Mouse (Mus musculus) stomach, embryonic 16.5 days (tissue): ENCODE measurements around the gene Oas3. TPM values are rescaled to one million over a fixed set of nuclear protein-coding genes. Genes with fewer than 3 reads are reported as not detected.

Source experiments
- ATAC-seq: fragments of 200-750 bp; cut with Nextera tagmentation; 2 replicates; pipeline ENCODE4 v1.8.0; 2017; ENCODE audit warnings: moderate number of reproducible peaks, moderate TSS enrichment; ENCODE audit not compliant: insufficient read depth, low FRiP score
- H3K27ac ChIP-seq: fragments of 300-500 bp; sonication (generic); 2 replicates; pipeline ENCODE4 v1.5.1; 2014; ENCODE audit warnings: low read length
- H3K27me3 ChIP-seq: fragments of 300-500 bp; sonication (generic); 2 replicates; pipeline ENCODE4 v1.6.1; 2014; ENCODE audit warnings: low read length, control low read depth, mixed read lengths; ENCODE audit not compliant: control insufficient read depth, insufficient read depth
- H3K36me3 ChIP-seq: fragments of 300-500 bp; sonication (generic); 2 replicates; pipeline ENCODE4 v1.6.1; 2014; ENCODE audit warnings: low read length; ENCODE audit not compliant: control insufficient read depth, insufficient read depth
- H3K4me1 ChIP-seq: fragments of 300-500 bp; sonication (generic); 2 replicates; pipeline ENCODE4 v1.6.1; 2014; ENCODE audit warnings: low read length, control low read depth, mixed read lengths; ENCODE audit not compliant: control insufficient read depth, insufficient read depth
- H3K4me2 ChIP-seq: fragments of 300-500 bp; sonication (generic); 2 replicates; pipeline ENCODE4 v1.6.1; 2014; ENCODE audit warnings: low read depth, low read length, mixed read lengths
- H3K4me3 ChIP-seq: fragments of 300-500 bp; sonication (generic); replicated peaks from 2 replicates; pipeline ENCODE4 v1.5.1; 2014; ENCODE audit warnings: mild to moderate bottlenecking, low read length
- H3K9ac ChIP-seq: fragments of 300-500 bp; sonication (generic); 2 replicates; pipeline ENCODE4 v1.6.1; 2014; ENCODE audit warnings: low read length
- H3K9me3 ChIP-seq: fragments of 300-500 bp; sonication (generic); replicated peaks from 2 replicates; pipeline ENCODE4 v1.6.1; 2016; ENCODE audit warnings: low read length, control low read depth; ENCODE audit not compliant: control insufficient read depth
- WGBS: fragments of 180-500 bp; shearing (Covaris S2); extraction: QIAGEN DNeasy Blood & Tissue Kit; methylation state at CpG from one replicate; pipeline ENCODE4 v1.1.7; 2014; 5-methylcytosine and 5-hydroxymethylcytosine counted together
- polyA plus RNA-seq: library from polyadenylated mRNA; unstranded; fragments of >200 nt; fragmentation: Nextera tagmentation; extraction: Ambion mirVana; gene quantifications from 2 replicates; pipeline ENCODE4 v1.2.1, GENCODE M21; 2015

Gene Oas3
- polyA plus RNA-seq, 1 experiment from 2014 or later = 0.18 TPM

DNA sequence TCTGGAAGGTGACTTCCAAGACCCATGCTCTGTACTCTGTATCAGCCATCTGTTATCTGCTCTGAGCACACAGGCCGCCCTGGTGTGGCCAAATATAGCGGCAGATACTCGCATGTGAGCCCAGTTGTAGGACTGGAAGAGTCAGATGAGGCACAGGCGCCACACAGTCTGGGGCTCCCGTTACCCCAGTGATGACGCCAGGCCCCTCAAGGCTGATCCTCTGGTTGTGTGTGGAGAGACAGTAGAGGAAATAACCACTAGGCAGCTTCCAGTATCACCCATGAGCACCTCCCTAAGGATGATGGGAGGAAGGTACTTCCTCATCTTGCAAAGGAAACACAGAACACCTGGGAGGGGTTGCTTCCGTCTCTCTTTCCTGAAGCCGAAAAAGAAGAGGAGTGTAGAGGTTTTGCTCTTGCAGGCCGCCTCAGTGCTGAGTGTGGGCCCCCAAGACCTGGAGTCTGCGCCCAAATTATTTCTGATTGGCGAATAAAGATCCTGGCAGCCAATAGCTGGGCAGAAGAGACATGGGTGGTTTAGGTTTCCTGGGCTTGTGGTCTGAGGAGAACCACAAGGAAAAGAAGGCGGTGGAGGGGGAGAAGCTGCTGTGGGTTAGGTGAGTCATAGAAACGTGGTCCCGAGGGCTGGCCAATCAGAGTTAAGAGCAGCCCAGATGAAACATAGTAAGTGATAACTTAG lies 2.0 kb downstream of the Oas3 start:
- no peak overlapping the region for H3K9ac ChIP-seq
- H3K4me1 ChIP-seq = no peaks in the 10 kb centered on the region
- WGBS = 66% methylated on average over 14 of the region's 14 CpGs
- H3K27me3 ChIP-seq = no peaks in the 10 kb centered on the region
- no peak overlapping the region for H3K4me2 ChIP-seq
- H3K4me3 ChIP-seq = no peak overlapping the region
- no peaks in the 10 kb centered on the region for H3K9me3 ChIP-seq
- no peak overlapping the region for H3K27ac ChIP-seq
- H3K36me3 ChIP-seq = no peaks in the 10 kb centered on the region
- no peak for ATAC-seq

DNA sequence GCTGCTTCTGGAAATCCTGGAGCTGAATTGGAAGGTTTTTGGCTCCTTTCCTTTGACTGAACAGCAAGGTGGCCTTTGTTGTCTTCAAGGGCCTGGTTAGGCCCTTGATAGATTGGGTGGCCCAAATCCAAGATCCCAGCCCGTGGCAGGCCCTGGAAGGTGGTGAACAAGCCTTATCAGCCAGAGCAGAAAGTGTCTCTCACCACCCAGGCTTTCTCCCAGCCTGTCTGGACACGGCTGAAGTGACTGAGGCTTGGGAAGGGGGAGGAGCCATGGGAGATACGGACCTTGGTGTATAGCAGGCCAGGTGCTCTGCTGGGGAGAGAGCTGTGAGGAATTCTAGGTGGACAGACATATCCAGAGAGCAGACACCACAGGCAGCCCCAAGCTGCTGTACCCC lies 8.1 kb downstream of the Oas3 start:
- 54% methylated on average over 3 of the region's 3 CpGs for WGBS
- no peaks in the 10 kb centered on the region for H3K27me3 ChIP-seq
- ATAC-seq = no peak

DNA sequence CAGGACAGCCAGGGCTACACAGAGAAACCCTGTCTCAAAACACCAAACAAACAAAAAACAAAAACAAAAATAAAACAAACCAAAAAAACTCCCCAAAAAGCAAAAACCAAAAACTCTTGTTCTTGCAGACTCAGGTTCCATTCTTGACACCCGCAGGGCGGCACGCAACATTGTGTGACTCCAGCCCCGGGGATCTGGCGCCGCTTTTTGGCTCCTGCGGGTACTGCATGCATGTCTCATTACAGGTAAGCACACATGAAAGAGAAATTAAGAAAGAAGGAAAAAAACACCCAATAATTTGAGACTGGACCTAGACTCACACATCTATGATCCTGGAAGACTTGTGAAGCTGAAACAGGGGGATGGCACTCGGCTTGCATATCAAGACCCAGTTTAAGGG lies 12.5 kb downstream of the Oas3 start:
- ATAC-seq = no peak
- H3K36me3 ChIP-seq = no peaks in the 10 kb centered on the region
- H3K4me1 ChIP-seq = no peaks in the 10 kb centered on the region
- 69% methylated on average over 8 of the region's 8 CpGs for WGBS
- H3K27me3 ChIP-seq = no peaks in the 10 kb centered on the region; the same call in 1 of the 2 replicates
- no peaks in the 10 kb centered on the region for H3K9me3 ChIP-seq
- H3K27ac ChIP-seq = no peak overlapping the region
- no peak overlapping the region for H3K9ac ChIP-seq
- no peak overlapping the region for H3K4me2 ChIP-seq
- no peak overlapping the region for H3K4me3 ChIP-seq

More for the DNA sequence above, 8.1 kb downstream of the Oas3 start:
- H3K27ac ChIP-seq = no peak overlapping the region
- H3K36me3 ChIP-seq = no peaks in the 10 kb centered on the region
- H3K4me1 ChIP-seq = no peaks in the 10 kb centered on the region
- no peaks in the 10 kb centered on the region for H3K9me3 ChIP-seq
- H3K4me3 ChIP-seq = no peak overlapping the region
- no peak overlapping the region for H3K9ac ChIP-seq
- no peak overlapping the region for H3K4me2 ChIP-seq

GRCm38 (mm10) chr5:120761901-120762300 lies 15.6 kb downstream of the Oas3 start:
- Histone ChIP-seq H3K27me3 (no peaks in the 10 kb centered on the region; the same call in 1 of the 2 replicates), H3K4me2 (no peak overlapping the region), H3K36me3 (no peaks in the 10 kb centered on the region), H3K4me1 (no peaks in the 10 kb centered on the region), H3K9ac (no peak overlapping the region), H3K9me3 (no peaks in the 10 kb centered on the region), H3K27ac (no peak overlapping the region), H3K4me3 (no peak overlapping the region)
- WGBS = 31% methylated on average over 6 of the region's 6 CpGs
- ATAC-seq = no peak

DNA sequence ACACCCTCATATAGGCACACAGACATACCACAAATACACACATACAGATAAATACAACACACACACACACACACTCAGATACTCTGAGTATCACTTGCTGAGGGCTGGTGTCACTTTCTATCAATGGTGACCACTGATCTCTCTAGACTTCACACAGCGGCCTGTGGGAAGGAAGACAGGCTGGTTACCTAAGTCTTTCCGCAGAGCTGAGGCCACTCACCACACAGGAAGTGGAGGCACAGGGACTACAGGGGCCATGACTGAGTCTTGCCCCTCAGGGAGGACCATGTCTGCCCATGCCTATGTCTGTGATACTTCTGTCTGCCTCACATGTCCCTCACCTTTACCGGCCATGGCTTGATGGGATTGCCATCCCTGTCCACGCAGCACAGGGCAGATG lies 23.2 kb downstream of the Oas3 start:
- Histone ChIP-seq H3K27ac (no peak overlapping the region), H3K4me2 (no peak overlapping the region), H3K4me3 (no peak overlapping the region), H3K4me1 (no peaks in the 10 kb centered on the region), H3K9ac (no peak overlapping the region), H3K36me3 (no peaks in the 10 kb centered on the region), H3K27me3 (no peaks in the 10 kb centered on the region), H3K9me3 (no peaks in the 10 kb centered on the region)
- WGBS = 84% methylated on average over 4 of the region's 4 CpGs
- ATAC-seq = no peak

DNA sequence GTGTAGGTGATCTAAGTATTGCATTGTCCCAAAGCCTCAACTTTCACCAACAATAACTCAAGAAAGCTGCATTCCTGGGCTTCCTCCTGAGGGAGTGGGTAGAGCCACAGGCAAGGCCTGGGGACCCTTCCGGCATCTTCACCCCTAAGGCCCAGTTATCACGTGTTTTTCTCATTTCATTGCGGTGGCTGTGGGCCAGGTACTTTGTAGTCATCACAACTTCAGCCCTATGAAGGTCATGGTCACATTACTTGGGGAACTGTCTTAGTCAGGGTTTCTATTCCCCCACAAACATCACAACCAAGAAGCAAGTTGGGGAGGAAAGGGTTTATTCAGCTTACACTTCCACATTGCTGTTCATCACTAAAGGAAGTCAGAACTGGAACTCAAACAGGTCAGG lies 24.7 kb downstream of the Oas3 start:
- 79% methylated on average over 3 of the region's 3 CpGs for WGBS
- no peak overlapping the region for H3K4me2 ChIP-seq

GRCm38 (mm10) chr5:120751206-120751605 lies 26.3 kb downstream of the Oas3 start:
- H3K9ac ChIP-seq = no peak overlapping the region
- no peak overlapping the region for H3K4me2 ChIP-seq
- H3K9me3 ChIP-seq = no peaks in the 10 kb centered on the region
- H3K4me3 ChIP-seq = no peak overlapping the region
- 64% methylated on average over 3 of the region's 3 CpGs for WGBS
- no peaks in the 10 kb centered on the region for H3K36me3 ChIP-seq
- no peak overlapping the region for H3K27ac ChIP-seq
- no peaks in the 10 kb centered on the region for H3K4me1 ChIP-seq
- ATAC-seq = no peak
- no peaks in the 10 kb centered on the region for H3K27me3 ChIP-seq

More for the DNA sequence above, 24.7 kb downstream of the Oas3 start:
- no peaks in the 10 kb centered on the region for H3K27me3 ChIP-seq
- no peaks in the 10 kb centered on the region for H3K36me3 ChIP-seq
- H3K27ac ChIP-seq = no peak overlapping the region
- H3K9ac ChIP-seq = no peak overlapping the region
- no peak overlapping the region for H3K4me3 ChIP-seq
- H3K4me1 ChIP-seq = no peaks in the 10 kb centered on the region
- no peaks in the 10 kb centered on the region for H3K9me3 ChIP-seq
- no peak for ATAC-seq

DNA sequence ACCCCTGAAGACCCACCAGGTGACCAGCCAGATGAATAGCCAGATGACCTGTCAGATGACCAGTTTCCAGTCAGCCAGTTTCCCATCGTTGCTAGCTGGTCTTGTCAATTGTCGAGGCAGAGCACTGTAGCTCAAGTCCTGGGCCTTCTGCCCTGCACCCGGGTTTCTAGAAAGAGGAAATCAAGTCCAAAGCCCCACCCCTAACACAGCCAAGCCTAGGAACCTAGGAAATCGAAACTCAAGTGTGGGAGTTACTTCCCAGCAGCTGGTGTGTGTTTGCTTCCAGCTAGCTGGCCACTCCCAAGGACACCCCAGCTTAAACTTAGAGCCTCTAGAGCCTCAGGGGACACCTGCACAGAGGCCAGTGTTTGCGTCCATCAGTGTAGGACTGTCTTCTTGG lies 27.8 kb downstream of the Oas3 start, which contains the start of gene Oas2:
Gene Oas2 (minus strand): TSS at position 166 of the 400 bp plus-strand sequence.
- no peaks in the 10 kb centered on the region for H3K9me3 ChIP-seq
- no peaks in the 10 kb centered on the region for H3K27me3 ChIP-seq
- no peaks in the 10 kb centered on the region for H3K36me3 ChIP-seq
- no peak within 1 kb of the TSS for H3K4me3 ChIP-seq
- no peak within 1 kb of the TSS for H3K27ac ChIP-seq
- ATAC-seq = no peak
- H3K4me2 ChIP-seq = no peak within 1 kb of the TSS
- no peaks in the 10 kb centered on the region for H3K4me1 ChIP-seq
- no peak within 1 kb of the TSS for H3K9ac ChIP-seq
- WGBS = 49% methylated on average over 5 of the region's 5 CpGs

GRCm38 (mm10) chr5:120746451-120746850 lies 31.0 kb downstream of the Oas3 start:
- H3K36me3 ChIP-seq = no peaks in the 10 kb centered on the region
- no peaks in the 10 kb centered on the region for H3K9me3 ChIP-seq
- no peaks in the 10 kb centered on the region for H3K27me3 ChIP-seq
- no peak overlapping the region for H3K27ac ChIP-seq
- no peak overlapping the region for H3K9ac ChIP-seq
- H3K4me1 ChIP-seq = no peaks in the 10 kb centered on the region
- no peak for ATAC-seq
- WGBS = 8% methylated on average over 5 of the region's 5 CpGs
- no peak overlapping the region for H3K4me2 ChIP-seq
- H3K4me3 ChIP-seq = no peak overlapping the region
